ENCODE assay signal across 10 mouse cellular contexts in genomic region chr1:164009235-164009634, GRCm38 (mm10). TPM values are rescaled to one million over a fixed set of nuclear protein-coding genes. Genes with fewer than 3 reads are reported as not detected.
A peak's percentile ranks its signal among the peaks of the same experiment; 100 is the strongest.
DNase-seq lines count a peak whose midpoint lies in the region; ATAC-seq lines count a peak whose summit lies in the region.
"Had no signal": no experiment of that assay in that cellular context is flagged by ENCODE, and none has a peak within 500 bp of the region (broad histone marks: within the 10 kb centered on the region; RNA-seq: fewer than 3 reads in every experiment).

No protein-coding gene starts in this region.

- H3K4me3 ChIP-seq in forebrain, embryonic 10.5 days = no peak overlapping the region
- no peak overlapping the region for H3K4me3 ChIP-seq in forebrain, embryonic 12.5 days (replicated peaks)
- no peak overlapping the region for H3K4me3 ChIP-seq in liver, embryonic 12.5 days
- no peak overlapping the region for H3K4me3 ChIP-seq in limb, embryonic 11.5 days (ENCODE audit: low read depth, low read length)
- no peak overlapping the region for H3K4me3 ChIP-seq in midbrain, embryonic 10.5 days
- H3K4me3 ChIP-seq: heart, embryonic 13.5 days; megakaryocyte, embryonic 14.5 days had no signal

- H3K27me3 ChIP-seq in forebrain, embryonic 10.5 days (ENCODE audit: poor library complexity, severe bottlenecking) = no peaks in the 10 kb centered on the region
- H3K27me3 ChIP-seq in forebrain, embryonic 12.5 days = no peaks in the 10 kb centered on the region
- no peaks in the 10 kb centered on the region for H3K27me3 ChIP-seq in liver, embryonic 12.5 days (replicated peaks)
- no peaks in the 10 kb centered on the region for H3K27me3 ChIP-seq in limb, embryonic 11.5 days (ENCODE audit: control insufficient read depth, insufficient read depth, low read length)
- no peaks in the 10 kb centered on the region for H3K27me3 ChIP-seq in midbrain, embryonic 10.5 days (ENCODE audit: low read depth, poor library complexity, severe bottlenecking)
- H3K27me3 ChIP-seq: heart, embryonic 13.5 days; megakaryocyte, embryonic 14.5 days had no signal

- no peak overlapping the region for H3K9ac ChIP-seq in forebrain, embryonic 12.5 days
- H3K9ac ChIP-seq in liver, embryonic 12.5 days = no peak overlapping the region
- H3K9ac ChIP-seq in limb, embryonic 11.5 days (ENCODE audit: low read length) = no peak overlapping the region
- H3K9ac ChIP-seq: heart, embryonic 13.5 days had no signal

- H3K27ac ChIP-seq in forebrain, embryonic 10.5 days = no peak overlapping the region
- H3K27ac ChIP-seq in forebrain, embryonic 12.5 days = no peak overlapping the region
- no peak overlapping the region for H3K27ac ChIP-seq in liver, embryonic 12.5 days
- no peak overlapping the region for H3K27ac ChIP-seq in limb, embryonic 11.5 days (replicated peaks; ENCODE audit: low read depth, low read length)
- no peak overlapping the region for H3K27ac ChIP-seq in midbrain, embryonic 10.5 days (replicated peaks)
- H3K27ac ChIP-seq: heart, embryonic 13.5 days had no signal

- H3K4me2 ChIP-seq in forebrain, embryonic 12.5 days = no peak overlapping the region
- H3K4me2 ChIP-seq in liver, embryonic 12.5 days = no peak overlapping the region
- no peak overlapping the region for H3K4me2 ChIP-seq in limb, embryonic 11.5 days (ENCODE audit: low read depth, severe bottlenecking)
- H3K4me2 ChIP-seq: heart, embryonic 13.5 days had no signal

- 38% methylated on average over 2 of the region's 2 CpGs for WGBS in forebrain, embryonic 10.5 days
- WGBS in forebrain, embryonic 12.5 days = 46% methylated on average over 2 of the region's 2 CpGs
- WGBS in liver, embryonic 12.5 days (ENCODE audit: insufficient replicate concordance) = 33% methylated on average over 2 of the region's 2 CpGs
- 50% methylated on average over 2 of the region's 2 CpGs for WGBS in limb, embryonic 11.5 days
- WGBS in midbrain, embryonic 10.5 days = 46% methylated on average over 2 of the region's 2 CpGs

- ATAC-seq in forebrain, embryonic 12.5 days (ENCODE audit: low FRiP score) = no peak
- ATAC-seq in liver, embryonic 12.5 days = no peak
- peak; percentile 85 for ATAC-seq in activated CD4-positive, CD25-positive, alpha-beta regulatory T cell, adult 4 months
- ATAC-seq in limb, embryonic 11.5 days (ENCODE audit: insufficient number of reproducible peaks, low FRiP score, low TSS enrichment, low read depth) = no peak

- H3K9me3 ChIP-seq in forebrain, embryonic 10.5 days = no peaks in the 10 kb centered on the region
- no peaks in the 10 kb centered on the region for H3K9me3 ChIP-seq in forebrain, embryonic 12.5 days
- no peaks in the 10 kb centered on the region for H3K9me3 ChIP-seq in liver, embryonic 12.5 days (replicated peaks)
- no peaks in the 10 kb centered on the region for H3K9me3 ChIP-seq in limb, embryonic 11.5 days (ENCODE audit: control insufficient read depth, low read length)
- no peaks in the 10 kb centered on the region for H3K9me3 ChIP-seq in midbrain, embryonic 10.5 days (replicated peaks)
- H3K9me3 ChIP-seq: heart, embryonic 13.5 days had no signal

- no peaks in the 10 kb centered on the region for H3K4me1 ChIP-seq in forebrain, embryonic 10.5 days
- H3K4me1 ChIP-seq in forebrain, embryonic 12.5 days = no peaks in the 10 kb centered on the region
- no peaks in the 10 kb centered on the region for H3K4me1 ChIP-seq in liver, embryonic 12.5 days
- H3K4me1 ChIP-seq in limb, embryonic 11.5 days (ENCODE audit: control insufficient read depth, insufficient read depth, low read length) = no peaks in the 10 kb centered on the region
- no peaks in the 10 kb centered on the region for H3K4me1 ChIP-seq in midbrain, embryonic 10.5 days
- H3K4me1 ChIP-seq: heart, embryonic 13.5 days had no signal

- H3K36me3 ChIP-seq in forebrain, embryonic 10.5 days (replicated peaks) = no peaks in the 10 kb centered on the region
- no peaks in the 10 kb centered on the region for H3K36me3 ChIP-seq in forebrain, embryonic 12.5 days (replicated peaks)
- no peaks in the 10 kb centered on the region for H3K36me3 ChIP-seq in liver, embryonic 12.5 days
- no peaks in the 10 kb centered on the region for H3K36me3 ChIP-seq in limb, embryonic 11.5 days (ENCODE audit: control insufficient read depth, insufficient read depth, low read length)
- no peaks in the 10 kb centered on the region for H3K36me3 ChIP-seq in midbrain, embryonic 10.5 days
- H3K36me3 ChIP-seq: heart, embryonic 13.5 days had no signal

- DNase-seq in forebrain, embryonic 10.5 days (ENCODE audit: extremely low spot score, low spot score) = peak; percentile 17
- peak; percentile 25 for DNase-seq in liver
- peak; percentile 25 for DNase-seq in limb, embryonic 11.5 days (ENCODE audit: low spot score)
- DNase-seq in thymus, postnatal 0 days (ENCODE audit: low spot score) = peak; percentile 52
- DNase-seq in midbrain, embryonic 10.5 days (ENCODE audit: low spot score) = no peak

RNA-seq across cellular contexts. Expression of gene Mettl18, which starts 14.5 kb away (rescaled TPM):
- 10.3 and 11.2 TPM in 2 replicates for polyA plus RNA-seq in forebrain, embryonic 10.5 days (2016; fragmentation: Nextera tagmentation; extraction: Ambion mirVana)
- 9.8 and 10.3 TPM in 2 replicates for polyA plus RNA-seq in forebrain, embryonic 12.5 days (2016; fragmentation: Nextera tagmentation; extraction: Ambion mirVana)
- 6.4 and 6.7 TPM in 2 replicates for polyA plus RNA-seq in liver, embryonic 12.5 days (2016; fragmentation: Nextera tagmentation; extraction: Ambion mirVana)
- polyA plus RNA-seq in activated CD4-positive, CD25-positive, alpha-beta regulatory T cell, adult 4 months (2017; shearing (Covaris generic)) = 10 to 100 TPM; 15.8 to 19.6 TPM
- polyA plus RNA-seq in limb, embryonic 11.5 days (2014; fragmentation: Nextera tagmentation; extraction: Ambion mirVana) = 11.9 and 13.2 TPM in 2 replicates
- polyA plus RNA-seq in thymus, postnatal 0 days (2015; fragmentation: Nextera tagmentation; extraction: Ambion mirVana) = 16.0 and 17.3 TPM in 2 replicates
- polyA plus RNA-seq in midbrain, embryonic 10.5 days (2016; fragmentation: Nextera tagmentation; extraction: Ambion mirVana) = 11.2 and 11.3 TPM in 2 replicates

RNA-seq across cellular contexts. Expression of gene BC055324, which starts 14.6 kb away (rescaled TPM):
- polyA plus RNA-seq in forebrain, embryonic 10.5 days (2016; fragmentation: Nextera tagmentation; extraction: Ambion mirVana) = 47.2 and 47.8 TPM in 2 replicates
- polyA plus RNA-seq in forebrain, embryonic 12.5 days (2016; fragmentation: Nextera tagmentation; extraction: Ambion mirVana) = 30.4 and 35.8 TPM in 2 replicates
- 15.5 and 16.5 TPM in 2 replicates for polyA plus RNA-seq in liver, embryonic 12.5 days (2016; fragmentation: Nextera tagmentation; extraction: Ambion mirVana)
- polyA plus RNA-seq in activated CD4-positive, CD25-positive, alpha-beta regulatory T cell, adult 4 months (2017; shearing (Covaris generic)) = 1 to 10 TPM; 3.2 to 5.6 TPM
- 45.2 and 47.9 TPM in 2 replicates for polyA plus RNA-seq in limb, embryonic 11.5 days (2014; fragmentation: Nextera tagmentation; extraction: Ambion mirVana)
- polyA plus RNA-seq in thymus, postnatal 0 days (2015; fragmentation: Nextera tagmentation; extraction: Ambion mirVana) = 14.8 and 17.2 TPM in 2 replicates
- 38.1 and 44.1 TPM in 2 replicates for polyA plus RNA-seq in midbrain, embryonic 10.5 days (2016; fragmentation: Nextera tagmentation; extraction: Ambion mirVana)

RNA-seq across cellular contexts. Expression of gene Sele, which starts 38.8 kb away (rescaled TPM):
- polyA plus RNA-seq in forebrain, embryonic 10.5 days (2016; fragmentation: Nextera tagmentation; extraction: Ambion mirVana) = not detected in 2 replicates
- not detected in 2 replicates for polyA plus RNA-seq in forebrain, embryonic 12.5 days (2016; fragmentation: Nextera tagmentation; extraction: Ambion mirVana)
- 0.05 TPM in 1 of 2 replicates, not detected in the other for polyA plus RNA-seq in liver, embryonic 12.5 days (2016; fragmentation: Nextera tagmentation; extraction: Ambion mirVana)
- polyA plus RNA-seq in activated CD4-positive, CD25-positive, alpha-beta regulatory T cell, adult 4 months (2017; shearing (Covaris generic)) = not detected
- 0.06 TPM in 1 of 2 replicates, not detected in the other for polyA plus RNA-seq in limb, embryonic 11.5 days (2014; fragmentation: Nextera tagmentation; extraction: Ambion mirVana)
- 0.23 and 0.48 TPM in 2 replicates for polyA plus RNA-seq in thymus, postnatal 0 days (2015; fragmentation: Nextera tagmentation; extraction: Ambion mirVana)
- polyA plus RNA-seq in midbrain, embryonic 10.5 days (2016; fragmentation: Nextera tagmentation; extraction: Ambion mirVana) = not detected in 2 replicates

RNA-seq across cellular contexts. Expression of gene Sell, which starts 52.5 kb away (rescaled TPM):
- not detected in 2 replicates for polyA plus RNA-seq in forebrain, embryonic 10.5 days (2016; fragmentation: Nextera tagmentation; extraction: Ambion mirVana)
- not detected in 2 replicates for polyA plus RNA-seq in forebrain, embryonic 12.5 days (2016; fragmentation: Nextera tagmentation; extraction: Ambion mirVana)
- polyA plus RNA-seq in liver, embryonic 12.5 days (2016; fragmentation: Nextera tagmentation; extraction: Ambion mirVana) = 2.0 and 3.2 TPM in 2 replicates
- 100 to 1,000 TPM; 486 to 518 TPM for polyA plus RNA-seq in activated CD4-positive, CD25-positive, alpha-beta regulatory T cell, adult 4 months (2017; shearing (Covaris generic))
- not detected in 2 replicates for polyA plus RNA-seq in limb, embryonic 11.5 days (2014; fragmentation: Nextera tagmentation; extraction: Ambion mirVana)
- polyA plus RNA-seq in thymus, postnatal 0 days (2015; fragmentation: Nextera tagmentation; extraction: Ambion mirVana) = 103 and 124 TPM in 2 replicates
- 0.27 TPM in 1 of 2 replicates, not detected in the other for polyA plus RNA-seq in midbrain, embryonic 10.5 days (2016; fragmentation: Nextera tagmentation; extraction: Ambion mirVana)
